Mouse (Mus musculus): ENCODE measurements around the gene Zfp36. TPM values are rescaled to one million over a fixed set of nuclear protein-coding genes. Genes with fewer than 3 reads are reported as not detected.
A peak's percentile ranks its signal among the peaks of the same experiment; 100 is the strongest.

The Zfp36 gene
- polyA plus RNA-seq, 1 experiment from 2014 or later: 10.3 TPM

GRCm38 (mm10) chr7:28373891-28374495 is 6.1 kb downstream of the Zfp36 start:
- H3K27ac ChIP-seq: peak overlapping the region; percentile 11; the same call in 1 of the 2 replicates
- no peak for ATAC-seq (ENCODE audit: low FRiP score, low read depth)
- no peaks in the 10 kb centered on the region for H3K27me3 ChIP-seq
- H3K9me3 ChIP-seq: no peaks in the 10 kb centered on the region
- peaks cover 24% of the 10 kb centered on the region for H3K36me3 ChIP-seq
- peak overlapping the region; percentile 3 for H3K4me2 ChIP-seq (replicated peaks)
- peaks cover 62% of the 10 kb centered on the region for H3K4me1 ChIP-seq
- WGBS: 73% methylated on average over 7 of the region's 7 CpGs
- H3K4me3 ChIP-seq: no peak overlapping the region
- H3K9ac ChIP-seq: peak overlapping the region; percentile 19; the same call in 1 of the 2 replicates

GRCm38 (mm10) chr7:28373131-28373581 is 6.9 kb downstream of the Zfp36 start:
- peak; percentile 1 for ATAC-seq (ENCODE audit: low FRiP score, low read depth)
- peak overlapping the region; percentile 61; the same call in 1 of the 2 replicates for H3K9ac ChIP-seq

GRCm38 (mm10) chr7:28372251-28373108 is 7.6 kb downstream of the Zfp36 start, which contains the start of gene Plekhg2:
TSS of gene Plekhg2 (minus strand) at chr7:28372599.
- peak; percentile 92 for ATAC-seq (ENCODE audit: low FRiP score, low read depth)
- Histone ChIP-seq H3K4me2 (replicated peaks) (peak within 1 kb of the TSS; percentile 98), H3K9ac (peak within 1 kb of the TSS; percentile 94), H3K9me3 (no peaks in the 10 kb centered on the region), H3K4me3 (peak within 1 kb of the TSS; percentile 86), H3K4me1 (peaks cover 54% of the 10 kb centered on the region), H3K36me3 (peaks cover 32% of the 10 kb centered on the region), H3K27me3 (no peaks in the 10 kb centered on the region), H3K27ac (peak within 1 kb of the TSS; percentile 97)
- under 1% methylated on average over 61 of the region's 66 CpGs for WGBS

More at GRCm38 (mm10) chr7:28373131-28373581, 6.9 kb downstream of the Zfp36 start:
- Histone ChIP-seq H3K9me3 (no peaks in the 10 kb centered on the region), H3K27me3 (no peaks in the 10 kb centered on the region), H3K36me3 (peaks cover 32% of the 10 kb centered on the region), H3K4me3 (peak overlapping the region; percentile 86), H3K4me2 (replicated peaks) (peak overlapping the region; percentile 60), H3K4me1 (peaks cover 60% of the 10 kb centered on the region), H3K27ac (peak overlapping the region; percentile 97; the same call in 1 of the 2 replicates)
- under 1% methylated on average over 9 of the region's 9 CpGs for WGBS

GRCm38 (mm10) chr7:28371514-28371989 is 8.5 kb downstream of the Zfp36 start:
- H3K27ac ChIP-seq: peak overlapping the region; percentile 97
- no peak for ATAC-seq (ENCODE audit: low FRiP score, low read depth)
- H3K4me3 ChIP-seq: peak overlapping the region; percentile 86
- H3K4me2 ChIP-seq (replicated peaks): peak overlapping the region; percentile 98
- peak overlapping the region; percentile 94 for H3K9ac ChIP-seq
- no peaks in the 10 kb centered on the region for H3K9me3 ChIP-seq
- peaks cover 39% of the 10 kb centered on the region for H3K36me3 ChIP-seq
- under 1% methylated on average over 41 of the region's 43 CpGs for WGBS
- no peaks in the 10 kb centered on the region for H3K27me3 ChIP-seq
- peaks cover 46% of the 10 kb centered on the region for H3K4me1 ChIP-seq

GRCm38 (mm10) chr7:28370977-28371513 is 9.0 kb downstream of the Zfp36 start:
- no peak for ATAC-seq (ENCODE audit: low FRiP score, low read depth)
- WGBS: 5% methylated on average over 11 of the region's 11 CpGs

GRCm38 (mm10) chr7:28370051-28370450 is 10.0 kb downstream of the Zfp36 start:
- no peak overlapping the region for H3K27ac ChIP-seq
- peak overlapping the region; percentile 86 for H3K4me3 ChIP-seq
- H3K9ac ChIP-seq: peak overlapping the region; percentile 94
- H3K27me3 ChIP-seq: no peaks in the 10 kb centered on the region
- H3K9me3 ChIP-seq: no peaks in the 10 kb centered on the region
- peaks cover 36% of the 10 kb centered on the region for H3K4me1 ChIP-seq
- H3K4me2 ChIP-seq (replicated peaks): peak overlapping the region; percentile 98
- 92% methylated on average over 14 of the region's 14 CpGs for WGBS
- no peak for ATAC-seq (ENCODE audit: low FRiP score, low read depth)
- H3K36me3 ChIP-seq: peaks cover 53% of the 10 kb centered on the region

More at GRCm38 (mm10) chr7:28370977-28371513, 9.0 kb downstream of the Zfp36 start:
- peak overlapping the region; percentile 86 for H3K4me3 ChIP-seq
- H3K27ac ChIP-seq: peak overlapping the region; percentile 97
- peak overlapping the region; percentile 94 for H3K9ac ChIP-seq
- H3K4me2 ChIP-seq (replicated peaks): peak overlapping the region; percentile 98
- H3K9me3 ChIP-seq: no peaks in the 10 kb centered on the region
- no peaks in the 10 kb centered on the region for H3K27me3 ChIP-seq
- H3K4me1 ChIP-seq: peaks cover 40% of the 10 kb centered on the region
- peaks cover 44% of the 10 kb centered on the region for H3K36me3 ChIP-seq

- H3K4me3 ChIP-seq: no peak overlapping the region
Measured at GRCm38 (mm10) chr7:28368276-28368920, 11.7 kb downstream of the Zfp36 start.

GRCm38 (mm10) chr7:28367663-28368275 is 12.3 kb downstream of the Zfp36 start:
- Histone ChIP-seq H3K9me3 (no peaks in the 10 kb centered on the region), H3K4me1 (peaks cover 24% of the 10 kb centered on the region), H3K27ac (no peak overlapping the region), H3K9ac (peak overlapping the region; percentile 45; the same call in 1 of the 2 replicates), H3K4me2 (replicated peaks) (no peak overlapping the region), H3K36me3 (peaks cover 76% of the 10 kb centered on the region), H3K4me3 (no peak overlapping the region), H3K27me3 (no peaks in the 10 kb centered on the region)
- 92% methylated on average over 16 of the region's 16 CpGs for WGBS
- no peak for ATAC-seq (ENCODE audit: low FRiP score, low read depth)

More at GRCm38 (mm10) chr7:28368276-28368920, 11.7 kb downstream of the Zfp36 start:
- Histone ChIP-seq H3K9ac (peak overlapping the region; percentile 45), H3K4me2 (replicated peaks) (no peak overlapping the region), H3K27me3 (no peaks in the 10 kb centered on the region), H3K36me3 (peaks cover 70% of the 10 kb centered on the region), H3K4me1 (peaks cover 24% of the 10 kb centered on the region), H3K9me3 (no peaks in the 10 kb centered on the region), H3K27ac (no peak overlapping the region)
- ATAC-seq (ENCODE audit: low FRiP score, low read depth): no peak
- WGBS: 92% methylated on average over 16 of the region's 16 CpGs

- peaks cover 96% of the 10 kb centered on the region for H3K36me3 ChIP-seq
- H3K4me2 ChIP-seq (replicated peaks): no peak overlapping the region
- no peak overlapping the region for H3K27ac ChIP-seq
- H3K9ac ChIP-seq: no peak overlapping the region
- ATAC-seq (ENCODE audit: low FRiP score, low read depth): no peak
- H3K27me3 ChIP-seq: no peaks in the 10 kb centered on the region
- no peak overlapping the region for H3K4me3 ChIP-seq
- H3K9me3 ChIP-seq: no peaks in the 10 kb centered on the region
- WGBS: 87% methylated on average over 16 of the region's 16 CpGs
- peaks cover 13% of the 10 kb centered on the region for H3K4me1 ChIP-seq
Measured at GRCm38 (mm10) chr7:28362441-28363060, 17.5 kb downstream of the Zfp36 start.

- H3K4me2 ChIP-seq (replicated peaks): no peak overlapping the region
- H3K27me3 ChIP-seq: no peaks in the 10 kb centered on the region
- H3K4me1 ChIP-seq: peaks cover 21% of the 10 kb centered on the region
- peaks cover 88% of the 10 kb centered on the region for H3K36me3 ChIP-seq
- H3K9me3 ChIP-seq: no peaks in the 10 kb centered on the region
- ATAC-seq (ENCODE audit: low FRiP score, low read depth): no peak
- no peak overlapping the region for H3K27ac ChIP-seq
- WGBS: 96% methylated on average over 20 of the region's 20 CpGs
- H3K9ac ChIP-seq: no peak overlapping the region
- H3K4me3 ChIP-seq: no peak overlapping the region
Measured at GRCm38 (mm10) chr7:28361647-28362341, 18.3 kb downstream of the Zfp36 start.
